Mouse (Mus musculus) T-cell, adult 2 months (primary cell): ENCODE measurements around the gene Olfr1286.

Source experiments
- DNase-seq: peaks from one replicate; pipeline ENCODE4 v3.0.0; 2022; ENCODE audit warnings: low spot score

Olfr1286 gene

GRCm38 (mm10) chr2:111422931-111423330 is at the start of gene Olfr1286:
TSS of gene Olfr1286 (minus strand) at chr2:111423115.
- DNase-seq, result no peak

DNA sequence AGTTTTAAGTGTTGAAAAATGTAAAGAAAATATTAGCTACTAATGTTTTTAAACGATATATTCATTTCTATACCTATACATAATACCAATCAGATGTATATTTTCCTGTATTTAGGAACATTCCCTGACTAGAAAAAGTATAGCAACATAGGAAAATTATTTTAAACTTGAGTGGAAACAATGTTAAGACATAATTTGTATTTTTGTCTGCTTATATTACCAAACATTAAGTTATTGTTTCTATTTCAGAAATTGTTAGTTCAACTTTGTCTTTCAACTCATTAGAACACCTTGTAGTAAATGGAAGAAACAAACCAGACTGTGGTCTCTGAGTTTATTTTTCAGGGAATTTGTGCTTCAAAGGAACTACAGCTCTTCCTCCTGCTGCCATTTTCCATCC is 25.9 kb upstream of the Olfr1286 start, which contains the start of gene Olfr1287:
Gene Olfr1287, plus strand, starts transcription at position 301 of the 400 bp plus-strand sequence.
- no peak for DNase-seq

- DNase-seq, result no peak
These were observed 47.7 kb downstream of the Olfr1286 start, which contains the start of gene Olfr1284 for GRCm38 (mm10) chr2:111375222-111375621. TSS of gene Olfr1284 (plus strand) at chr2:111375522.
